Mouse (Mus musculus) CH12.LX (cell line): ENCODE measurements around the gene Fam193b. TPM values are rescaled to one million over a fixed set of nuclear protein-coding genes. Genes with fewer than 3 reads are reported as not detected.

Experiments used
- DNase-seq: peaks from one replicate; pipeline ENCODE4 v3.0.0-alpha.2; 2013; ENCODE audit errors: extremely low read depth
- H3K27ac ChIP-seq: 2 replicates; pipeline ENCODE4 v1.5.1; 2012; ENCODE audit warnings: low read depth, mild to moderate bottlenecking, control low read depth, moderate library complexity; ENCODE audit not compliant: insufficient read depth
- H3K27me3 ChIP-seq: replicated peaks from 2 replicates; pipeline ENCODE3; 2012; ENCODE audit warnings: inconsistent platforms
- H3K36me3 ChIP-seq, 2 experiments: replicated peaks in 1 of 2; 2 replicates each; pipeline versions ENCODE3 to v1.6.1; 2012; ENCODE audit warnings: inconsistent platforms in 1 of 2, low read length in 1 of 2, mild to moderate bottlenecking in 1 of 2, mixed read lengths in 1 of 2, moderate library complexity in 1 of 2; ENCODE audit not compliant: control insufficient read depth in 1 of 2, insufficient read depth in 1 of 2
- H3K4me1 ChIP-seq, 2 experiments: 2 replicates each; pipeline ENCODE4 v1.6.1; 2012; ENCODE audit warnings: inconsistent platforms in 1 of 2, moderate library complexity in 1 of 2; ENCODE audit not compliant: insufficient read depth in 2 of 2, control insufficient read depth in 1 of 2
- H3K4me2 ChIP-seq: 2 replicates; pipeline ENCODE4 v1.6.1; 2012; ENCODE audit warnings: low read depth, mild to moderate bottlenecking, control low read depth; ENCODE audit not compliant: poor library complexity, insufficient read depth, severe bottlenecking
- H3K4me3 ChIP-seq, 3 experiments: fragments of 150-350 bp in 1 of 3; sonication (generic) in 1 of 3; replicated peaks in 1 of 3; 2 replicates each; pipeline versions ENCODE3 to v1.5.1; 2011 to 2012; ENCODE audit warnings: low read depth in 2 of 3, low read length in 2 of 3, mild to moderate bottlenecking in 2 of 3, moderate library complexity in 2 of 3, control low read depth in 1 of 3, improper control_type of control experiment in 1 of 3, inconsistent platforms in 1 of 3, mixed read lengths in 1 of 3; ENCODE audit not compliant: poor library complexity in 1 of 3
- H3K79me2 ChIP-seq: replicated peaks from 2 replicates; pipeline ENCODE4 v1.6.1; 2012; ENCODE audit warnings: mild to moderate bottlenecking, moderate library complexity; ENCODE audit not compliant: control insufficient read depth, poor library complexity, insufficient read depth, severe bottlenecking; ENCODE audit errors: extremely low read depth
- H3K9ac ChIP-seq: 2 replicates; pipeline ENCODE4 v1.6.1; 2012; ENCODE audit warnings: low read depth, mild to moderate bottlenecking, control low read depth, moderate library complexity; ENCODE audit not compliant: insufficient read depth
- H3K9me3 ChIP-seq: replicated peaks from 2 replicates; pipeline ENCODE3; 2012; ENCODE audit warnings: low read length, inconsistent platforms, mixed read lengths
- CHD1 ChIP-seq: IDR thresholded peaks from 2 replicates; pipeline ENCODE4 v1.6.1; 2012; ENCODE audit warnings: low read depth, low read length, improper control_type of control experiment, inconsistent platforms
- CTCF ChIP-seq, 2 experiments: IDR thresholded peaks in 1 of 2; conservative IDR thresholded peaks in 1 of 2; 2 replicates each; pipeline ENCODE4 v1.5.1; 2011 to 2012; ENCODE audit warnings: low read depth in 2 of 2, low read length in 2 of 2, improper control_type of control experiment in 1 of 2, inconsistent platforms in 1 of 2, mild to moderate bottlenecking in 1 of 2, moderate library complexity in 1 of 2
- EP300 ChIP-seq: IDR thresholded peaks from 2 replicates; pipeline ENCODE4 v1.6.1; 2011; ENCODE audit warnings: low read length, improper control_type of control experiment
- ETS1 ChIP-seq: conservative IDR thresholded peaks from 2 replicates; pipeline ENCODE4 v1.6.1; 2012; ENCODE audit warnings: low read depth, mild to moderate bottlenecking, inconsistent platforms, low read length, improper control_type of control experiment, moderate library complexity
- GABPA ChIP-seq: IDR thresholded peaks from 2 replicates; pipeline ENCODE4 v1.6.1; 2012; ENCODE audit warnings: low read depth, low read length, improper control_type of control experiment, inconsistent platforms; ENCODE audit not compliant: insufficient replicate concordance
- IRF4 ChIP-seq: IDR thresholded peaks from 2 replicates; pipeline ENCODE4 v1.6.1; 2014; ENCODE audit warnings: low read depth, mild to moderate bottlenecking, inconsistent platforms, low read length, improper control_type of control experiment
- JUND ChIP-seq: conservative IDR thresholded peaks from 2 replicates; pipeline ENCODE4 v1.6.1; 2011; ENCODE audit warnings: low read depth, low read length, improper control_type of control experiment
- KAT2A ChIP-seq: IDR thresholded peaks from 2 replicates; pipeline ENCODE4 v1.6.1; 2012; ENCODE audit warnings: low read length, improper control_type of control experiment, inconsistent platforms; ENCODE audit not compliant: insufficient replicate concordance
- MAZ ChIP-seq: IDR thresholded peaks from 2 replicates; pipeline ENCODE4 v1.6.1; 2012; ENCODE audit warnings: low read depth, mild to moderate bottlenecking, inconsistent platforms, low read length, improper control_type of control experiment, moderate library complexity
- MXI1 ChIP-seq: IDR thresholded peaks from 2 replicates; pipeline ENCODE4 v1.6.1; 2011; ENCODE audit warnings: mild to moderate bottlenecking, low read depth, low read length, improper control_type of control experiment
- NELFE ChIP-seq: IDR thresholded peaks from 2 replicates; pipeline ENCODE4 v1.6.1; 2011; ENCODE audit warnings: low read depth, low read length, improper control_type of control experiment
- PAX5 ChIP-seq: IDR thresholded peaks from 2 replicates; pipeline ENCODE4 v1.6.1; 2012; ENCODE audit warnings: low read length, inconsistent platforms, mixed read lengths
- RAD21 ChIP-seq: IDR thresholded peaks from 2 replicates; pipeline ENCODE4 v1.6.1; 2011; ENCODE audit warnings: low read depth, mild to moderate bottlenecking, low read length, improper control_type of control experiment, moderate library complexity
- RCOR1 ChIP-seq: conservative IDR thresholded peaks from 2 replicates; pipeline ENCODE4 v1.6.1; 2012; ENCODE audit warnings: low read depth, mild to moderate bottlenecking, inconsistent platforms, low read length, improper control_type of control experiment
- SIN3A ChIP-seq: IDR thresholded peaks from 2 replicates; pipeline ENCODE4 v1.6.1; 2012; ENCODE audit warnings: low read length, improper control_type of control experiment, inconsistent platforms
- SMC3 ChIP-seq: IDR thresholded peaks from 2 replicates; pipeline ENCODE4 v1.6.1; 2011; ENCODE audit warnings: low read depth, low read length, improper control_type of control experiment
- UBTF ChIP-seq: IDR thresholded peaks from 2 replicates; pipeline ENCODE4 v1.6.1; 2012; ENCODE audit warnings: low read depth, mild to moderate bottlenecking, inconsistent platforms, low read length, improper control_type of control experiment, moderate library complexity
- USF2 ChIP-seq: conservative IDR thresholded peaks from 2 replicates; pipeline ENCODE4 v1.6.1; 2011; ENCODE audit warnings: low read depth, low read length, improper control_type of control experiment
- ZC3H11A ChIP-seq: IDR thresholded peaks from 2 replicates; pipeline ENCODE4 v1.6.1; 2012; ENCODE audit warnings: low read depth, mild to moderate bottlenecking, inconsistent platforms, low read length, improper control_type of control experiment
- dilution Hi-C: fragments of 300-500 bp; cut with MboI; formaldehyde crosslinking; loops from 2 replicates; pipeline ENCODE4 v1.14.3; 2020; ENCODE audit warnings: low sequenced_read_pairs; ENCODE audit not compliant: extremely low pct_unique_long_range_greater_than_20kb, extremely low pct_ligation_motif_present
- in situ Hi-C: fragments of 300-500 bp; cut with MboI; formaldehyde crosslinking; loops from 3 replicates; pipeline ENCODE4 v1.14.3; 2019; ENCODE audit warnings: low sequenced_read_pairs, low pct_ligation_motif_present, low pct_unique_long_range_greater_than_20kb, mixed read lengths
- polyA plus RNA-seq: library from polyadenylated mRNA; unstranded; fragments of >175 nt; gene quantifications from 2 replicates; pipeline ENCODE4 v1.2.1, GENCODE M21; 2012; ENCODE audit warnings: low read depth; ENCODE audit not compliant: insufficient read length
- total RNA-seq, 2 experiments: library from RNA; depleted of rRNA; stranded (reverse); fragments of 300-350 nt in 1 of 2; fragments of >200 nt in 1 of 2; gene quantifications; 2 replicates each; pipeline ENCODE4 v1.2.3; 2012 to 2014

Fam193b gene
- total and polyA plus RNA-seq, 3 experiments, result 9.2 to 22.4 (median 17.9) TPM

DNA sequence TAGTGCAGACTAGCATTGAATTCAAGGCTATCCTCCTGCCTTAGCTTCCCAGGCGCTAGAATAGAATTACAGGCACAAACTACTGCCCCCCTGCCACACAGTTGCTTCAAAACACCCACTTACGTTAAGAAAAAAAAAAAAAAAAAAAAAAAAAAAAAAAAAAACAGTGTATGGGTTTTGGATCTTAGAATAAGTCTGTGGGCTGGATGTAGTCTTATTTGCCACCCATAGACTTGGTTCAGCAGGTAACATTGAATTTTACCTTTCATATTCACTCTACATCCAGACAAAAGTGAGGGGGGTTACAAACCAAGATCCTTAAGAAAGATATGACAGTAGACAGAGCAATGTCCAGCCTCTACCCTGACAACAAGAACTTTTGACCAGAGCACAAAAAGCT is 3.0 kb downstream of the Fam193b start:
- Histone ChIP-seq H3K4me2 (no peak overlapping the region), H3K27ac (no peak overlapping the region), H3K27me3 (no peaks in the 10 kb centered on the region), H3K4me1 (peaks cover 8 to 22% of the 10 kb centered on the region in 2 experiments), H3K79me2 (peaks cover 18% of the 10 kb centered on the region), H3K9ac (no peak overlapping the region), H3K4me3 (no peak overlapping the region), H3K9me3 (no peaks in the 10 kb centered on the region), H3K36me3 (peaks cover 8 to 60% of the 10 kb centered on the region in 2 experiments)
- TF ChIP-seq USF2 (no peak), UBTF (no peak), ETS1 (no peak), NELFE (no peak), MAZ (no peak), CTCF (conservative IDR thresholded peaks at IDR 0.05 in 1 of 2, IDR thresholded peaks at IDR 0.05 in 1 of 2; ENCODE audit: low read depth in 2 of 2, low read length in 2 of 2) (no peak), ZC3H11A (no peak), KAT2A (no peak), RCOR1 (no peak), SIN3A (no peak), SMC3 (no peak), EP300 (no peak), GABPA (no peak), RAD21 (no peak), MXI1 (no peak), PAX5 (no peak), CHD1 (no peak), JUND (no peak)
- no peak for DNase-seq
- in situ Hi-C loops, result no loop called here
- dilution Hi-C loops, result no loop called here

DNA sequence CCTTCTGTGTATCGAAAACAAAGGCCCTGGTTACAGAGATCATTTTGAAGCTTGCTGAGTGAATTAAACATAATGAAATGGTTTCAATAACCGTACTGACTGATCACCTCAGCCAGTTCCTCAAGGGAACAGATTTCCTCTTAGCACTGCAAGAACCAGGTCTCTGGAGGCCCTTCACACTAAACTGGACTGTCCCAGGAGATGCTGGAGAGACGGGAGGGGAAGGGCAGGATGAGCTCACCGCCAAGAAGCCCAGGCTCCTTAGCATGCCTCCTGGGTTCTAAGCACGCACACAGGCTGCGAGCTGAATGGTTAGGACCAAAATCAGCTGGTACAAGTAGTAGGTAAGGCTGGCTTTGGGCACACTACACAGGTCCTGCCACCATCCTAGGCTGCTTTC is 3.9 kb downstream of the Fam193b start:
- Histone ChIP-seq H3K36me3 (peaks cover 8 to 64% of the 10 kb centered on the region in 2 experiments), H3K9ac (no peak overlapping the region), H3K4me1 (peaks cover 8 to 18% of the 10 kb centered on the region in 2 experiments), H3K27ac (no peak overlapping the region), H3K79me2 (peaks cover 18% of the 10 kb centered on the region), H3K4me2 (no peak overlapping the region), H3K4me3 (no peak overlapping the region), H3K27me3 (no peaks in the 10 kb centered on the region), H3K9me3 (no peaks in the 10 kb centered on the region)
- dilution Hi-C loops, result no loop called here
- TF ChIP-seq IRF4, result no peak
- in situ Hi-C loops, result no loop called here
- no peak for DNase-seq
